Mouse (Mus musculus) regulatory T cell (primary cell): ENCODE measurements around the gene Clic5.

Source experiments
- in situ Hi-C: fragments of 300-600 bp; cut with MboI, MseI; formaldehyde crosslinking; loops from one replicate; pipeline ENCODE4 v1.15.1; 2025; ENCODE audit warnings: high pct_unique_total_duplicates

The Clic5 gene

DNA sequence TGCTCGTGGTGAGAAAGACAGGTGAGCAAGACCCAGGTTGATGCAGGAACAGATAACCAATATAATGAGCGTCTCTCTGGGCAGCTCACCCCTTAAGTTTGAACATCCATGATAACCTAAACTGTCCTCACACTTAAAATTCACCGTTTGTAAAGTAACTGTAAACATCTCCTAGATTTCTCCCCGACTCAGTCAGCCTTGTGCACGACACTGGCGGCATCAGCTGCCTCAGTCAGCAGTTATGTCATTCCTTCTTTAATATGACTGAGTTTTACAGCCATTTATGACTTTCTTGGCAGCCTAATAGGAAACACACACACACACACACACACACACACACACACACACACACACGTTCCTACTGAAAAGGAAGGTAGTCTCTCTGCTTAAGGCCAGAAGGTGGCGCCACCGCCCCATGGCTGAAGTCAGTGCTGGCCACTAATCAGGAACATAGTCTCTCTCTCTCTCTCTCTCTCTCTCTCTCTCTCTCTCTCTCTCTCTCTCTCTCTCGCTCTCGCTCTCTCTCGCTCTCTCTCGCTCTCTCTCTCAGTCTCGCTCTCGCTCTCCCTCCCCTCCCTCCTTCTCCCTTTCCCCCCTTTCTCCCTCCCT lies 73.3 kb downstream of the Clic5 start:
- in situ Hi-C loops = no loop called here

DNA sequence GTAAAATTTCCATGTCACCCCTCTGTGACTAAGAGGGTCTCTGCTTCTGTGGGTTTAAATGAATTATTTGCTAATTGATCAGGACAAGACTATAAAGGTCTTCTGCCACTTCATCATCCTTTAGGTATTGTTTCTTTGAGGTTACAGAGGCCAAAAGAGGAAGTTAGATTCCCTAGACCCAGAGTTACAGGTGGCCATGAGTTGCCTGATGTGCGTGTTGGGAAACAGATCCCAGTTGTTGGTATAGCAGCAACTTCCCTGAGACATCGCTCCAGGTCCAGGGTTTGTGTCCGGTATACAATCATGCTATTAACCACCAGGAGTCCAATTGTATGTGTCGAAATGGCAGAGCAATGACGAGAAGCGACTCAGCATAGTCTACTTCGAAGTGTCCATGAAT lies 81.7 kb downstream of the Clic5 start:
- in situ Hi-C loops = no loop called here

DNA sequence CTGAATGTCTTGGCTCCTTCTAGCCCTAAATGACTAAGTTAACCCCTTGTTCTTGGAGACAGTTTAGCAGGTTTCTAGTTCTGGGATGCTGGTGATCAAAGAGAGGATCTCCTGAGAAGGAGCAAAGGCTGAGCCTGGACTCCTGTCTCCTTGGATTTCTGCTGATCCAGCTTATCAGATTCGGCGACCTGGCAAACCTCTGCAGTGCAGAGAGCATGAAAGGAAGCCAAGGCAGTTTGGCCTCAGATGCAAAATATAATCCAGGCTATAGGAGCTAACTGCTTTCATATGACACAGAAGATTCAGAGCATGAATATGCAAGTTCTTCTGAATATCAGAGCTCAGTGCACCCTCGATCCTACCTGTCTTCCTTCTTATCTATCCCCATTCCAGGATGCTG lies 83.0 kb downstream of the Clic5 start:
- in situ Hi-C loops = no loop called here

- in situ Hi-C loops = no loop called here
Observed at GRCm38 (mm10) chr17:44274804-44275203, 86.4 kb downstream of the Clic5 start.

DNA sequence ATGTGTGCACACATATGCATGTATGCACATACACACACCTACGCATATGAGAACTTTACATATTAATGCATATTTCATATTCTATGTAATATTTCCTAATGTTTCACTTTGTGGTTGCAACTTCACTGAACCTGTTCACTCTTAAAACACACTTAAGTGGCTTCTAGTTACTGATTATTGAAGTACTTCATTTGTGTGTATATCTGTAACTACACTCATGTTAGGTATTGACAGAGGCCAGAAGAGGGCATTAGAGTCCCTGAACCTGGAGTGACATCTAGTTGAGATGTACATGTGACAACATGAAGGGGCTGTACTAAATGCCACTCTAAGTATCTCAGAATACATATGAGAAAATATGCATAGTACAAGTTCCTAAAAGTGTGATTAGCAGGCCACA lies 99.9 kb downstream of the Clic5 start:
- in situ Hi-C loops = no loop called here

- in situ Hi-C loops = no loop called here
Observed at GRCm38 (mm10) chr17:44297221-44297620, 108.8 kb downstream of the Clic5 start.

- in situ Hi-C loops = no loop called here
Observed at GRCm38 (mm10) chr17:44300236-44300635, 111.9 kb downstream of the Clic5 start.

DNA sequence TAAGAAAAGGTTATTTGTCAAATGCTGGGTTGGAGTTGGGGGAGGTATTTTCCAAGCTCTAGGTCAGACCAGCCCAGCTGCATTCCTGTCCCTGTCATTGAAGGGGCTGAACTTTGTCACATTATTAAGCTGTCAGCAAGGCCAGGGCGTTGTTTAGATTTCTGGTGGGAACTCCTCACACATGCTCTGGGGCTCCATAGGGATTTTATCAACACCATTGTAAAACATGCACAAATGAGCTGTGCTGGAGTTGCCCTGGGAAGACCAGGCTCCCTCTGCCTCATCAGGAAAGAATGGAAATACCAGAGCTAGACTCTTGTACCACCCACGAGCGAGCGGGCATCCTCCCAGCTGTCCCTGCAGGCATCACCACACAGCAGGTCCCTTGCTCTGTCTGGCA lies 112.3 kb downstream of the Clic5 start:
- in situ Hi-C loops = no loop called here

DNA sequence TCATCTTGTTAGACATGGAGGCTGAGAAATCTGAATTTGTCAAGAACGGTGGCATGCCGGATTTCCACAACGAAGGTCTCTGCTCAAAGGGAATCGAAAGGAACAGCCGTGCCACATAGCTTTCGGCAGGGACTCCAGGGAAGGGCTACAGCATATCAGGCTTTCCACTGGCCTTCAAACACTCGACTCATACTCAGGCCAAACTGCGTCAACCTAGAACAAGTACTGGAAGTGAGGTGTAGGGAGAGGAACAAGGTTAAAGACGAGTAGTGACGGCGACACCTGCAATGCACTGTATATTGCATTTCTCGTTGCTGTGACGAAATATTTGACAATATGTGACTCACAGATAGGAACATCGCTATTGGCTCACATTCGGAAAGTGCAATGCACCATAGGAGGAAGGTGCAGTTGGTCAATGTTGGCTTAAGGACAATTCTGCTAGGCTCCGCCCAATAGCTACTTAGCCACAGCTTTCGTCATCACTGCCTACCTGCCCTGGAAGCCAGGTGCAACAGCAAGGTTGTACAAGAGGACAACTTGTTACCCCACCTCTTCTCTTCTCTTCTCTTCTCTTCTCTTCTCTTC lies 112.9 kb downstream of the Clic5 start:
- in situ Hi-C loops = no loop called here

DNA sequence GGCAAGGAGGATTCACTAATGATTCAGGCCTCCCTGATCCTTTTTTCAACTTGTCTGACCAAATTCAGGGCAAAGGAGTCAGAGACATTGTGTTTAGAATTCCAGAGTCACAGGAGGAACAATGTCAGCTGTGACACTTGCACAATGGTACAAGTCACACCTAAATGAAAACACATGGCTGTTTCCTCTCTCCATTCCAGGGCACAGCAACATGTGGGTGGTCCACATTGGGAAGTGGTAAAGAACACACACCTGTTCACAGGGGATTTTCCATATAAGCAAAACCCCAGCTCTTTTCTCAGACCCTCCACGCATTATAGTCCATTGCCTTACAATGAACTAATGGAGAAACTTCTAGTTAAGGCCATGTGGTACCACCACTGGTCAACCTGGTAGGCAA lies 115.7 kb downstream of the Clic5 start:
- in situ Hi-C loops = no loop called here

DNA sequence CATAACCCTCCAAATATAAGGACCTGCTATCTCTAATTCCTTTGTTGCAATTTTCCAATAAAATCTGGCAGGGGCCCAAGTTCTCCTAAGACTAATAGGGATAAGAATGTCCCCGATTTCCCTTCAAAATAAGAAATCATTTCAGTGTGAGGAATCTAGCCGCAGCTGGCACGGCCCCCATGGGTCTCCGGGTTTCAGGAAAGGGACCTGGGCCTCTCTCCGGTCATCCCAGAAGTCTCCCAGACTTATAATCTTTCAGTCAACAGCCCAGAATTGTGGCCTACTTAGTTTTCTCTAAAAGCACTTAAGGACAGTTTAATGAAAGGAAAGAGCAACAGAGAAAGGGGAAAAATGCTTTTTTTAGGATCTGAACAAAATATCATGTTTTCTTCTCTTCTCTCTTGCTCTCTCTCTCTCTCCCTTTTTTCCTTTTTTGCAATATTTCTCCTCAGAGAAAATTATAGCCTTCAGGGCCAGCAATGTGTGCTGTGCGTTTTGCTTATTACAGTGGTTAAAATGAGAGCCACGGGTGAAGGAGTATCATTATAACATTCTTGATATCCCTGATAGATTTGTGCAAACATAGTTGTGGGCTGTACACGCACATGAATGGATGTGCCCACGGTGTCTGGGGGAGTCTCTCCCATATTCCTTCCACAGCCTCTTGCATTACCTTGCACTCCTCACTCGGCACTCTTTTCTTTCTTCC lies 121.7 kb downstream of the Clic5 start:
- in situ Hi-C loops = loop anchor here (5.0 kb wide), 1 partner anchor 43 kb away; no protein-coding TSS in a partner anchor

GRCm38 (mm10) chr17:44325314-44325713 lies 136.9 kb downstream of the Clic5 start:
- in situ Hi-C loops = no loop called here

- in situ Hi-C loops = no loop called here
Observed at GRCm38 (mm10) chr17:44327279-44328146, 139.1 kb downstream of the Clic5 start.

- in situ Hi-C loops = no loop called here
Observed at GRCm38 (mm10) chr17:44328147-44328482, 139.7 kb downstream of the Clic5 start.
